Mouse (Mus musculus) forebrain, postnatal 0 days (tissue): ENCODE measurements at regions not wholly inside any gene's neighbourhood (a gene's known extent, or its start where the extent isn't known, plus 50 kb on each side); places are given as distances from the start of the nearest gene placed in this dataset.
A peak's percentile ranks its signal among the peaks of the same experiment; 100 is the strongest.

Experiments used
- ATAC-seq: fragments of 200-750 bp; cut with Nextera tagmentation; 2 replicates; pipeline ENCODE4 v1.8.0; 2017; ENCODE audit warnings: mild to moderate bottlenecking, moderate library complexity
- DNase-seq: peaks from one replicate; pipeline ENCODE4 v3.0.0-alpha.2; 2015
- H3K27ac ChIP-seq: fragments of 300-500 bp; sonication (generic); 2 replicates; pipeline ENCODE4 v1.5.1; 2014; ENCODE audit warnings: low read depth, mild to moderate bottlenecking, antibody characterized with exemption, low read length, moderate library complexity, mixed read lengths
- H3K27me3 ChIP-seq: fragments of 300-500 bp; sonication (generic); 2 replicates; pipeline ENCODE4 v1.6.1; 2014; ENCODE audit warnings: mild to moderate bottlenecking, low read length, mixed read lengths; ENCODE audit not compliant: insufficient read depth
- H3K36me3 ChIP-seq: fragments of 300-500 bp; sonication (generic); 2 replicates; pipeline ENCODE4 v1.6.1; 2014; ENCODE audit warnings: mild to moderate bottlenecking, moderate library complexity; ENCODE audit not compliant: insufficient read depth
- H3K4me1 ChIP-seq: fragments of 300-500 bp; sonication (generic); 2 replicates; pipeline ENCODE4 v1.6.1; 2014; ENCODE audit warnings: antibody characterized with exemption; ENCODE audit not compliant: insufficient read depth
- H3K4me2 ChIP-seq: fragments of 300-500 bp; sonication (generic); 2 replicates; pipeline ENCODE4 v1.6.1; 2014; ENCODE audit warnings: low read depth, mild to moderate bottlenecking, moderate library complexity
- H3K4me3 ChIP-seq: fragments of 300-500 bp; sonication (generic); 2 replicates; pipeline ENCODE4 v1.5.1; 2014; ENCODE audit warnings: low read depth, low read length, mixed read lengths
- H3K9ac ChIP-seq: fragments of 300-500 bp; sonication (generic); 2 replicates; pipeline ENCODE4 v1.6.1; 2014; ENCODE audit warnings: mild to moderate bottlenecking
- H3K9me3 ChIP-seq: fragments of 300-500 bp; sonication (generic); 2 replicates; pipeline ENCODE4 v1.6.1; 2016; ENCODE audit warnings: low read length
- CTCF ChIP-seq: sonication (generic); IDR thresholded peaks from 2 replicates; pipeline ENCODE4 v1.5.1; 2016; ENCODE audit warnings: antibody characterized with exemption, control low read depth, low read depth
- WGBS: fragments of 180-500 bp; shearing (Covaris S2); extraction: QIAGEN DNeasy Blood & Tissue Kit; methylation state at CpG from one replicate; pipeline ENCODE4 v1.1.7; 2014; 5-methylcytosine and 5-hydroxymethylcytosine counted together

- Histone ChIP-seq H3K4me1 (no peaks in the 10 kb centered on the region), H3K36me3 (no peaks in the 10 kb centered on the region), H3K27ac (no peak overlapping the region), H3K9ac (no peak overlapping the region), H3K27me3 (no peaks in the 10 kb centered on the region), H3K9me3 (no peaks in the 10 kb centered on the region), H3K4me2 (no peak overlapping the region), H3K4me3 (no peak overlapping the region)
- no peak for TF ChIP-seq CTCF
- no peak for ATAC-seq
- no peak for DNase-seq
- 72% methylated on average over 5 of the region's 5 CpGs for WGBS
Observed at GRCm38 (mm10) chr5:49818832-49819231, 240.0 kb downstream of the Adgra3 start.

DNA sequence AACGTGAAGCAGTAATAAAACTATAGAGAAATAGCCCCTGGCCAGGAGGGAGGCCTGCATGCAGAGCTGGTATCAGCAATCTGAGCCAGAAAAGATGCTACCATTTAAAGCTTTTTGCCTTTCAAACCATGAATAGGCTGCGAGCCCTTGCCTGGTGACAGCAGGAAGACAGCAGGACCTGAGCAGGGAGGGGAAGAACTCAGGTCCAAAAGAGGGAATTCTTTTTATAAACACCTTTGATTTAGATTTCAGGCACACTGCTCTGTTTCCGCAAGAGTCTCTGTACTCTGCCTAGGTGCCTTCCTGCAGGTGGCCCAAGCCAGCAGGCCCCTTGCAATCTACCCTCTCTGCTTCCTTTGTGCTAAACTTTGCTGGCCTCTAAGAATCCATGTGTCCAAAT, 242.1 kb downstream of the Adgra3 start:
- no peak overlapping the region for H3K9ac ChIP-seq
- no peak overlapping the region for H3K27ac ChIP-seq
- no peak for DNase-seq
- H3K4me1 ChIP-seq: no peaks in the 10 kb centered on the region
- H3K4me2 ChIP-seq: no peak overlapping the region
- ATAC-seq: no peak
- no peak overlapping the region for H3K4me3 ChIP-seq
- no peaks in the 10 kb centered on the region for H3K9me3 ChIP-seq
- no peaks in the 10 kb centered on the region for H3K36me3 ChIP-seq
- no peak for TF ChIP-seq CTCF
- 72% methylated on average over 3 of the region's 3 CpGs for WGBS
- H3K27me3 ChIP-seq: no peaks in the 10 kb centered on the region

DNA sequence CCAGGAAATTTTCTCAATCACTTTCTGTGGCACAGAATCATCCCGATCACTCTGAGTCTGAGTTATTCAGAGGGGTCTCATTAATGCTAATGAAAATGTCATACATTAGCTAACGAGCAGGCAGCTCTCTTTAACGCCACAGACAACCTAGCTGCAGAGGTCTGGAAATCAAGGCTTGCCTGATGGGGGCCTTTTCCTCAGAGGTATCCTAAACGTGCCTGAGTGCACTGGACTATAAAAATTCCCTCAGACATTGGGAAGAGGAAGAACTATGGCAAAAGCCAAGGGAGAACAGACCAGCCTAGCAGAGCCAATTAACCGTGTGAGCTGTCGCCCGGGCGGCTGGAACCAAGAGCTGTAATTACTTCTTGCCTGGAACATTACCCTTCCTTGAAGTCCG, 245.5 kb downstream of the Adgra3 start:
- Histone ChIP-seq H3K4me1 (no peaks in the 10 kb centered on the region), H3K4me2 (no peak overlapping the region), H3K27ac (no peak overlapping the region), H3K36me3 (no peaks in the 10 kb centered on the region), H3K9ac (no peak overlapping the region), H3K27me3 (no peaks in the 10 kb centered on the region), H3K9me3 (no peaks in the 10 kb centered on the region), H3K4me3 (no peak overlapping the region)
- ATAC-seq: peak; percentile 23; the same call in 1 of the 2 replicates
- DNase-seq: no peak
- 17% methylated on average over 9 of the region's 9 CpGs for WGBS
- TF ChIP-seq CTCF: no peak

- TF ChIP-seq CTCF: no peak
- no peak for ATAC-seq
- no peak overlapping the region for H3K4me2 ChIP-seq
- 78% methylated on average over 11 of the region's 11 CpGs for WGBS
- no peaks in the 10 kb centered on the region for H3K4me1 ChIP-seq
- no peak for DNase-seq
- no peaks in the 10 kb centered on the region for H3K36me3 ChIP-seq
- no peak overlapping the region for H3K27ac ChIP-seq
- H3K9ac ChIP-seq: no peak overlapping the region
- H3K9me3 ChIP-seq: no peaks in the 10 kb centered on the region
- H3K4me3 ChIP-seq: no peak overlapping the region
- no peaks in the 10 kb centered on the region for H3K27me3 ChIP-seq
Observed at GRCm38 (mm10) chr5:49788494-49789160, 263.9 kb upstream of the Kcnip4 start.

DNA sequence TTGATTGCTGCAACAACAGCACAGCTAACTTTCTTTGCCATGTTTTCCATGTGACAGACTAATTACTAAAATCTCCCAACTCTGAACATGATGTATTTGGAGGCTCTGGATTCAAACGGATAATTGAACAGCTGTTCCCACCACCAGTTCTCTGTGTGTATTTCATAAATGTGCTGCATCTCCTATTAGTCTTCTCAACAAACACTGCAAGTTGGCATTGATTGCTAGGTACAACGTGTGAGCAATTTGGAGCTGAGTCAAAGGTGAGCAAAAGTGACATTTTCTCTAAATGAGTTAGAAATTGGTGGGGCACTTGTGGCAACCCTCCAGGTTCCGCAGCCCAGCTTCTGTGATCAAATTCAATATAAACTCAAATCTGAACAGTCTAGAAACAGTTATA, 259.0 kb upstream of the Kcnip4 start:
- Histone ChIP-seq H3K4me1 (no peaks in the 10 kb centered on the region), H3K27ac (no peak overlapping the region), H3K9me3 (no peaks in the 10 kb centered on the region), H3K27me3 (no peaks in the 10 kb centered on the region), H3K4me2 (no peak overlapping the region), H3K9ac (no peak overlapping the region), H3K4me3 (no peak overlapping the region), H3K36me3 (no peaks in the 10 kb centered on the region)
- ATAC-seq (peak; percentile 93), DNase-seq (peak; percentile 62)
- TF ChIP-seq CTCF: no peak
- WGBS: 26% methylated on average over 3 of the region's 3 CpGs

DNA sequence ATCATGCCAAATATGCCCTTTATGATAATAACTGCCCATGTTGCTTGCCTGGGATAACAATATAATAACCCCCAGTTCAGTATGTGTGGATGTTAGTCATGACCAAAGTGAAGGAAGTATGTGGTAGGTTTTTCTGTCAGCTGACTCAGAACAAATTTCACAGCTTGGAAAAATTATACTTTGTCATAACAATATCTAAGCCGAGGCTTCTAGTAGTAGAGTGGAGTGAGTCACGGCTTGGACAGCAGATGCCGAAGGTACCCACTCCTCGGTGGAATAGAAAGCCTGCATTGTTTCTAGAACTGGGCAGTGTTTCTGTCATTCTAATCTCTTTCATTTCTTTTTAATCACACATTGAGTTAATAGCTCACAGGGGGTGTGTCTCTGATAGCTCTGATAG, 236.3 kb upstream of the Kcnip4 start:
- no peak overlapping the region for H3K4me2 ChIP-seq
- no peak for ATAC-seq
- TF ChIP-seq CTCF: no peak
- no peaks in the 10 kb centered on the region for H3K4me1 ChIP-seq
- no peak overlapping the region for H3K9ac ChIP-seq
- no peaks in the 10 kb centered on the region for H3K36me3 ChIP-seq
- no peaks in the 10 kb centered on the region for H3K27me3 ChIP-seq
- H3K27ac ChIP-seq: no peak overlapping the region
- DNase-seq: no peak
- 58% methylated on average over 4 of the region's 4 CpGs for WGBS
- no peak overlapping the region for H3K4me3 ChIP-seq
- H3K9me3 ChIP-seq: no peaks in the 10 kb centered on the region

- Histone ChIP-seq H3K36me3 (no peaks in the 10 kb centered on the region), H3K27ac (no peak overlapping the region), H3K9ac (no peak overlapping the region), H3K4me1 (no peaks in the 10 kb centered on the region), H3K4me3 (no peak overlapping the region), H3K27me3 (no peaks in the 10 kb centered on the region), H3K4me2 (no peak overlapping the region), H3K9me3 (no peaks in the 10 kb centered on the region)
- DNase-seq (no peak), ATAC-seq (no peak)
- no peak for TF ChIP-seq CTCF
- WGBS: 92% methylated on average over 1 of the region's 1 CpGs
Observed at GRCm38 (mm10) chr5:49755531-49755930, 230.8 kb upstream of the Kcnip4 start.

DNA sequence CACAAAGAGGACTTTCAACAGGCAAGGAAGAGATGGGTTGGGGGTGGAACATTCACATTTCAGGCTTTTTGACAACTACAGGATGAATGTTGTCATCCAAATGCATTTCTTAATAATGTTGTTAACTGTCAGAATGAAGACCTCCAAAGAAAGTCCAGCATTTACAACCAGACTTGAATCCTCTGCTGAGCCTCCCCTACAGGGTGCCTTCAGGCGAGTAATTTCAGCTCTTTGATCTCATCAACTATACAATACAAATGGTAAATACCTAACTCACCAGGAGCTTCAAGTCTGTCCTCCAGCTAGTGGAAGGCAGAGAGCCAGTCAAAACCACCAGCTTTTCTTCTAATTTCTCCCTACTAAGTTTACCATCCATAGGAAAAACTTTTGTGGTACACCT, 187.9 kb upstream of the Kcnip4 start:
- Histone ChIP-seq H3K27me3 (no peaks in the 10 kb centered on the region), H3K27ac (no peak overlapping the region), H3K36me3 (no peaks in the 10 kb centered on the region), H3K9me3 (no peaks in the 10 kb centered on the region), H3K4me1 (no peaks in the 10 kb centered on the region), H3K9ac (no peak overlapping the region), H3K4me2 (no peak overlapping the region), H3K4me3 (no peak overlapping the region)
- ATAC-seq (no peak), DNase-seq (no peak)
- 26% methylated on average over 1 of the region's 1 CpGs for WGBS
- TF ChIP-seq CTCF: no peak
